Mouse (Mus musculus) cerebellum, adult 8-10 months (tissue): ENCODE data around the gene Krtap11-1.

Experiments used
- DNase-seq: peaks from one replicate; pipeline ENCODE4 v3.0.0; 2022

The Krtap11-1 gene

GRCm38 (mm10) chr16:89571083-89571482, at the start of gene Krtap11-1:
TSS of gene Krtap11-1 (minus strand) at chr16:89571183.
- DNase-seq = no peak

- peak; percentile 8 for DNase-seq
Measured at GRCm38 (mm10) chr16:89618190-89618589, 47.2 kb upstream of the Krtap11-1 start.

GRCm38 (mm10) chr16:89617251-89617650, 46.3 kb upstream of the Krtap11-1 start:
- DNase-seq = no peak

- no peak for DNase-seq
Measured at GRCm38 (mm10) chr16:89613726-89614125, 42.7 kb upstream of the Krtap11-1 start.

GRCm38 (mm10) chr16:89608791-89609185, 37.8 kb upstream of the Krtap11-1 start:
- no peak for DNase-seq

- DNase-seq = no peak
Measured at GRCm38 (mm10) chr16:89608161-89608790, 37.3 kb upstream of the Krtap11-1 start.

- no peak for DNase-seq
Measured at GRCm38 (mm10) chr16:89606951-89607350, 36.0 kb upstream of the Krtap11-1 start.

- no peak for DNase-seq
Measured at GRCm38 (mm10) chr16:89587209-89587608, 16.2 kb upstream of the Krtap11-1 start.

GRCm38 (mm10) chr16:89585604-89586508, 14.9 kb upstream of the Krtap11-1 start:
- DNase-seq = no peak

GRCm38 (mm10) chr16:89581658-89582057, 10.7 kb upstream of the Krtap11-1 start:
- no peak for DNase-seq

- DNase-seq = peak; percentile 73
Measured at GRCm38 (mm10) chr16:89570516-89570915, 467 bp downstream of the Krtap11-1 start.

- peak; percentile 36 for DNase-seq
Measured at GRCm38 (mm10) chr16:89569136-89569535, 1.8 kb downstream of the Krtap11-1 start.

- no peak for DNase-seq
Measured at GRCm38 (mm10) chr16:89568141-89568540, 2.8 kb downstream of the Krtap11-1 start.

- DNase-seq = no peak
Measured at GRCm38 (mm10) chr16:89550298-89550697, 20.7 kb downstream of the Krtap11-1 start.

GRCm38 (mm10) chr16:89538031-89538484, 32.9 kb downstream of the Krtap11-1 start:
- no peak for DNase-seq

- DNase-seq = no peak
Measured at GRCm38 (mm10) chr16:89537349-89537748, 33.6 kb downstream of the Krtap11-1 start.

- DNase-seq = no peak
Measured at GRCm38 (mm10) chr16:89530547-89530946, 40.4 kb downstream of the Krtap11-1 start.

- DNase-seq = no peak
Measured at GRCm38 (mm10) chr16:89529846-89530245, 41.1 kb downstream of the Krtap11-1 start.

- no peak for DNase-seq
Measured at GRCm38 (mm10) chr16:89528380-89528779, 42.6 kb downstream of the Krtap11-1 start.

GRCm38 (mm10) chr16:89520996-89521395, 50.0 kb downstream of the Krtap11-1 start:
- DNase-seq = no peak

- no peak for DNase-seq
Measured at GRCm38 (mm10) chr16:89520555-89520954, 50.4 kb downstream of the Krtap11-1 start.
